Mouse (Mus musculus) spleen, postnatal 14 days (tissue): ENCODE data around the gene Fam161b.
"Not testable (repeated sequence)": the region's sequence is repeated elsewhere in the genome, so short reads cannot be mapped to it uniquely, and the experiment has no call there.

Source experiments
- DNase-seq, 2 experiments: peaks; one replicate each; pipeline ENCODE4 v3.0.0; 2021 to 2022; ENCODE audit warnings: low spot score in 2 of 2

Fam161b gene

GRCm38 (mm10) chr12:84382369-84382768 lies 20.7 kb upstream of the Fam161b start:
- no peak for DNase-seq

GRCm38 (mm10) chr12:84373831-84374481 lies 12.3 kb upstream of the Fam161b start:
- no peak for DNase-seq

GRCm38 (mm10) chr12:84371647-84372046 lies 10.0 kb upstream of the Fam161b start:
- DNase-seq: no peak

GRCm38 (mm10) chr12:84366971-84367370 lies 5.3 kb upstream of the Fam161b start:
- peak in 1 of 2 experiments; percentile 12 for DNase-seq

GRCm38 (mm10) chr12:84365137-84365536 lies 3.5 kb upstream of the Fam161b start:
- no peak for DNase-seq

GRCm38 (mm10) chr12:84364291-84364690 lies 2.7 kb upstream of the Fam161b start:
- no peak for DNase-seq

- no peak for DNase-seq
Observed at GRCm38 (mm10) chr12:84362872-84363271, 1.2 kb upstream of the Fam161b start.

GRCm38 (mm10) chr12:84358699-84359098 lies 2.9 kb downstream of the Fam161b start:
- not testable (repeated sequence) for DNase-seq

GRCm38 (mm10) chr12:84347192-84347591 lies 14.4 kb downstream of the Fam161b start:
- peak in 1 of 2 experiments; percentile 9 for DNase-seq

GRCm38 (mm10) chr12:84336963-84337625 lies 24.5 kb downstream of the Fam161b start:
- DNase-seq: no peak

- DNase-seq: no peak
Observed at GRCm38 (mm10) chr12:84327111-84327512, 34.5 kb downstream of the Fam161b start.

- peak; percentile 66 to 73 for DNase-seq
Observed at GRCm38 (mm10) chr12:84316721-84317621, 44.7 kb downstream of the Fam161b start, which contains the start of gene Zfp410. Zfp410 (plus strand) TSS chr12:84316852.

- DNase-seq: no peak
Observed at GRCm38 (mm10) chr12:84316006-84316405, 45.6 kb downstream of the Fam161b start.

- no peak for DNase-seq
Observed at GRCm38 (mm10) chr12:84311306-84311705, 50.3 kb downstream of the Fam161b start.

- no peak for DNase-seq
Observed at GRCm38 (mm10) chr12:84304554-84304953, 57.1 kb downstream of the Fam161b start.

- DNase-seq: no peak
Observed at GRCm38 (mm10) chr12:84304101-84304500, 57.5 kb downstream of the Fam161b start.

- DNase-seq: no peak
Observed at GRCm38 (mm10) chr12:84299265-84299664, 62.4 kb downstream of the Fam161b start.

- DNase-seq: no peak
Observed at GRCm38 (mm10) chr12:84297851-84298250, 63.8 kb downstream of the Fam161b start.
